Mouse (Mus musculus) monocyte, adult 2 months (primary cell): ENCODE measurements around the gene Nfkbie.

ENCODE experiments used
- DNase-seq, 2 experiments: peaks; one replicate each; pipeline ENCODE4 v3.0.0; 2022; ENCODE audit warnings: low spot score in 2 of 2, low read depth in 1 of 2

Gene Nfkbie

DNA sequence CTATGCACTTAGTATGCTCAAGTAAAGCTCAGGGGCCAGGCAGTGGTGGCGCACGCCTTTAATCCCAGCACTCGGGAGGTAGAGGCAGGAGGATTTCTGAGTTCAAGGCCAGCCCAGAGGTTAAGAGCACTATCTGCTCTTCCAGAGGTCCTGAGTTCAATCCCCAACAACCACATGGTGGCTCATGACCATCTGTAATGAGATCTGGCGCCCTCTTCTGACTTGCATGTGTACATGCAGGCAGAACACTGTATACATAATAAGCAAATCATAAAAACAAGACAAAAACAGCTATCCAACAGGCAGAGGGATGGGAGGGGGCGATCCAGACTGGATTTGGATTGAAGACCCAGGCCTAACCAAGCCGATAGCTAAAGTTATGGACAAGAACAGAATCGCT lies 23.3 kb downstream of the Nfkbie start:
- no peak for DNase-seq

DNA sequence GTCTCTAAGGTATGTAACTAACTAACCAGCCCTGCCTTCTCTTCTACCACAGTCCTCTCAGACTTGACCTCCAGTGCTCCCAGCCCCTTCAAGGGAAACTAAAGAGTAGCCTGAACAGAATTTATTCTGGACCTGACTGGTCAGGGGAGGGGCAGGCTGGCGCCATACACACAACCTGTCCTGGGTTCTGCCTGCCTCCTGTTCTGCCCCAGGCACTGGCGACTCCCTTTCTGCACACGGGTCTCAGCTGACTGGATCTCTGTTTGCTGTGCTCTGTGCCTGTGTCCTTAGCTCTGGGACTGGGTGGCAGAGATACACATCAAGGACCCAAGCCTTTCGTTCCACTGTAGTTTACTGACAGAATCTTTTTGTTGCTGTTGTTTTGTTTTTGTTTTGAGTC lies 24.1 kb downstream of the Nfkbie start:
- no peak for DNase-seq

DNA sequence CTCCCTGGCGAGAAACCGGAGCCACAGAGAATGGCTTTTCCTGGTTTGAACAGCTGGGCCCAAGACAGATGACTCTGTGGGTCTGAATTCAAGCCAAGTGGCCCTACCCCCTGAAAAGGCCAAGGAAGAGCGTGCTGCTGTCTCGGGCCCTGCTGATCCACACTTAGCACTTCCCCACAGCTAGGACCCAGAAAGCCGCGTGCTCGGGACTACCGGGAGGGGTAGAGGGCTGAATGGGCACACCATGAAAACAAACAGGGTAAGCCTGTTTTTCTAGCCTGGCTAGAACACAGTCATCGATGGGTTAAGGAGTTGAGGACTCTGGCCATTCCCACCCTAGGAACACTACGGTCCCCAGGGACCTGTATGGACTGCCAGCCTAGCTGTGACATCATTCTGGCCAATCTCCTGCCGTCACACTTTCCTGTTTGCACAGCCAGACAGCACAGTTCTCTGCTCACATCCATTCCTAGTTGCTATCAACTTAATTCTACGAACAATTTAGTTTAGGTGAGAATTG lies 25.5 kb downstream of the Nfkbie start:
- DNase-seq, result no peak

DNA sequence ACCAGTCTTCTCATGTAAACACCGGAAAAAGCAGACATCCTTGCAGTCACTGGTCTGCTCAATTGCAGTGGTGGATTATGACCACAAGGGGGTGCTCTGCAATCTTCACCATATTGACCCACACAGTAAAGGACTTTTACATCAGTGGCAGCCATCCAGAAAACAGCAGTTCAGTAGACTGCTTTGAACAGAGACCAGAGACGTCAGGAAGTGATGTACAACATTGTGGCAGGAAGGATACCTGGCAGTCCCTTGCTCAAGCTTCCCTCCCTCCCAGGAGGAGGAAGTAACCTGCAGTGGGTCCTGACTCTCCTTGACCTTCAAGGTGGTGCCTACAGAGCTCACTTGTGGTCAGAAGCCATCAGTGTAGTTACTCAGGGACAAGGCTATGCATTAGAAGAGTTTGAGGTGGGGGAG lies 26.1 kb downstream of the Nfkbie start:
- peak in 1 of 2 experiments; percentile 48 for DNase-seq

DNA sequence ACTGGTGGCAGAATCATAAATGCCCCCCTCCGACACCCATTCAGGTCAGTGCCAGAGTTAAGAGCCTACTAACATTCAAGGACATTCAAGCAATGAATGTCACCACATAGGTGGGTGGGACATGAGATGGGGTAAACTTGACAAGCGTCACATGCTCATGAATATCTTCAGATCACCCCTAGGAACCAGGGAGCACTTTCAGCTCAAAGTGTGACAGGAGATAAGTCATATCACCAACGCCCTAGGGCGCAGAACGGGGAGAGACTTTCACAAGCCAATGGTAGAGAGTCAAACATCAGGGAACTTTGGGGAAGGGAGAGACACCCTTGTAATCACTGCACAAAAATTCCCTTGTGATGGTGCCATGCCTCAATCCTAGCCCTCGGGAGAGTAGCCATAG lies 26.7 kb downstream of the Nfkbie start:
- DNase-seq, result no peak

DNA sequence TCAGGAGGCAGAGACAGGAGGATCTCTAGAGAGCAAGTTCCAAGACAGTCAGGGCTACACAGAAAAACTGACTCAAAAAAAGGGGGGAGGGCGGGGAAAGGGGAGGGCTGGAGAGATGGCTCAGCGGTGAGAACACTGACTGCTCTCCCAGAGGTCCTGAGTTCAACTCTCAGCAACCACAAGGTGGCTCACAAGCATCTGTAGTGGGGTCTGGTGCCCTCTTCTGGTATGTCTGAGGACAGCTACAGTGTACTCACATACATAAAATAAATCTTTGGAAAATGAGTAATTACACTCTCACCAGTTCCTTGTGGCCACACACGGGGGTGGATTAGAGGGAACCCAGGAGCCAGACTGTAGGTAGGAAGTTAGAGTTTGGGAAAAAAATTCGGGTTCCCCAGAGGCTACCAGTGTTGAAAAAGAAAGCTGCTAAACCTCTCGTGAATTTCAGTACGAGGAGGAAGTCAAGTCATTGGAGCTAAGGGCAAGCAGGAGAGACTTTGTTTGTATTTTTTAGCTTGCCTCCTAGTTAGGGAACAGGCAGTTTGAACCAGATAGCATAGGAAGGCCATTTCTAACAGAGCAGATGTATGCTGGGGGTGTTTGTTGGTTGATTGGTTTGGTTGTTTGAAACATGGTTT lies 27.3 kb downstream of the Nfkbie start:
- DNase-seq, result no peak

DNA sequence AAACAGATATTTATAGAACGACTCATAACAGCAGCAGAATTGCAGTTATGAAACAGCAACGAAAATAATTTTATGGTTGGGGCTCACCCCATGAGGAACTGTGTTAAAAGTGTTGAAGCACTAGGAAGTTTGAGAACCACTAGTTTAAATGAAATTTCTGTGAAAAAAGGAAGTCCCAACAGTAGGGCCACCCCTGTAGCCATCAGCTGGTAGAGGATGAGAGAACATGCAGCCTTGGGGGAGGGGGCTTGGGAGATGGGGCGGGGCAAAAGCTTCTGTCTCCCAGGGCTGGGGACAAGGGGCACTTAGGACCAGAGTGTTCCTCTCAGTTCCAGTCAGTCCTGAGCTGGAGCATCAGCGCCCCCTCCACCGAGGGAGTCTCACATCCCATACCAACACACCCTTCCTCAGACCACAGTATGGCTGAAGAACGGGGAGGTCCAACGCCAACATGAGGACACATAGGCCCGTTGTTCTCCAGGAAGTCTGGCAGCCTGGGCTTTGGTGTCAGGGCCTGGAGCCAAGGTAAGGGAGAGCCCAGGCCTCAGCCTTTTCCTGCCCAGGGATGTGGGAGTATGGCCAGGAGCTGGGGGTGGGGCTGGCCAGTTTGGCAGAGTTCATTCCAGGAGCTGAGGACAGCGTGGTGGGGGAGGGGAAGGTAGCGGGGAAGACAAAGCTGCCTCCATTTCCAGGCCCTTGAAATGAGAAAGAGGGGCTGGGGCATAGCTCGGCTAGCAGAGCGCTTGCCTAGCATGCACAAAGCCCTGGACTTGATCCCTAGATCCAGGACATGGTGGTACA lies 28.8 kb downstream of the Nfkbie start:
- no peak for DNase-seq

DNA sequence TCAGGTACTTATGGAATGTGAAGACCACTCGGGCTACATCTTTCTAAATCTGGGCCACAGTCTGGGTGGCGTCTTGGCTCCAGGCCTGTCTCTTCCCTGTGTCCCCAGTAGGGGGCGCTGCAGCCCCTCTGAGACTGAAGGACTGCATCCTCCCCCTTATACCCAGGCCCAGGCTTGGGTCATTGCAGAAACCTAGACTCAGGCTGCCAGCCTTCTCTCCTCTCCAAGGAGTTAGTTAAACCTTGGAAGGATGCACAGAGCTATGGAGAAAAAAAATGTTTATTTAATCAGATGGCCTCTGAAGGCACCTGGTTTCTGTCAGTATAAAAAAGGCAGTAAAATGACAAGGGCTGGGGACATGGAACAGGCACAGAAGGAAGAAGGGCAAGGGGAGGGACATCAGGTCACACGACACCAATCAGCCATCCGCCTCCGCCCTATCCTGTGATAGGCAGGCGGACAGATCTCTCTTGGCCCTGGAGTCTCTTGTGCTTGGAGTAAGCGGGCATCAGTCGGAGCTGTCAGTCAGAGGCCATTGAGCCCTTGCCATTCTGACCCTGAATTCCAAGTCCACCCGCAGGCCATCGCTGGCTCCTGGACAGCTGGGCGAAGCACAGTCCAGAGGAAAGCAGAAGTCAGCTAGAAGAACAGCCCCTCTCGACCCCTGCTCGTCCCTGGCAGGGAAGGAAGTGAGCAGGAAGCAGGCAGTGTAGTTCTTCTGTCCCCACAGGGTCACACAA lies 29.6 kb downstream of the Nfkbie start:
- DNase-seq, result peak in 1 of 2 experiments; percentile 50

DNA sequence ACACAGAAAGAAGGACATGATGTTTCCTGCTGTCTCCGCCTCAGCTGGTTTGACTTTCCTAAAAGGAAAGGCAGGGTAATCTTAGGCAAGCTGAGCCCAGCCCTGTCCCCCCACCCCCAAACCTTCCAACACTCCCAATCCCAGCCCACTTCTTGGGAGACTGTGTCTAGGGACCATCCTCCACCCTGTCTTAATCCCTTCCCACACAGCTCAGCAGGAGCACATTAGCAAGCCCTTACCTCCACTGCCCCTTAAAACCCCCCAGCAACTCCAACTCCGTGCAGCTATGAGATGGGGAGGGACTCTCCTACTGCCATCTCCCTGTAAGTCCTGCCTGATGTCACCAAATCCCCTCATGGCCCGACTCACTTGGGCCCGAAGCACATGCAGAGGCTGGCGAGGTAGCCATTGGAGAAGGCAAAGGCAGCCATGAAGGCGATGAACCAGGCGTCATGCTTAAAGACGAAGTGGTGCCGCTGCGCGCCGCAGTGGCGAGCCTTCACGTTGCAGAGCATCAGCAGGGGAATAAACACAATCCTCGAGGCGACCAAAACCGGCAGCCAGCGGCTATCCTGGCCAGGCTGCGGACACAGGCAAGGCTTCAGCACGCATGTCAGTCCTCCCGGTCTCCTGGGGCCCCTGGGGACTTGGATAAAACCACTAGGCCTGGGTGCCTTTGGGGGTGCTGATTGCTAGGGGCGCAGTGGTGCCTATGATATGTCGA lies 30.4 kb downstream of the Nfkbie start:
- no peak for DNase-seq

DNA sequence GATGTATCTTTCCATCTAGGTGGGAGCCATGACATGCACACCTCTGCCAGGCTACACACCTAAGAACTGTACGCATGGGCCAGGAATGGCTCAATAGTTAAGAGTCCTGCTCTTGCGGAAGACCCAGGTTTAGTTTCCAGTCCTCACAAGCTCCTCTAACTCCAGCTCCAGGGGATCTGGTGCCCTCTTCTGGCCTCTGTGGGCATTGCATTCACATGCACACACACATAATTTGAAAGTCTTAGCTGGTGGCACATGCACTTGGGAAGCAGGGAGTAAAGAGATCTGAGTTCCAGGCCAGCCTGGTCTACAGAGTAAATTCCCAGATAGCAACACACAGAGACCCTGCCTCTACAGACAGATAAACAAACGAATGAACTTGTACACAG lies 30.9 kb downstream of the Nfkbie start:
- DNase-seq, result no peak

DNA sequence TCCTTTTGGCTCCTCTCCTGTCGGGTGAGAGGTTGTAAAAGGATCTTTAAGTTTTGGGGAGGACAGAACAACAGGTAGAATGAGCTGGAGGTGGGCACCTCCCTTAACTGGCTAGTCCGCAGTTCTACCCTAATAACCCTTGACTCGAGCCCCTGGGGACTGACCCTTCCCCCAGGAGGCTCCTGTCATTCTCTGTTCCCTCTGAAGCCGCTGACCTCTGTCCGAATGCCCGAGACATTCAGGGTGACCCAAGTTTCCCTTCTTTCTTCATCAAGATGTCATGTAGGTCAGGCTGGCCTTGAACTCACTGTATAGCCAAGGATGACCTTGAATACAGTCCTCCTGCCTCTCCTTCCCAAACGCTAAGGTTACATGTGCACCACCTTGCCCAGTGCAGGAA lies 32.9 kb downstream of the Nfkbie start:
- DNase-seq, result no peak

DNA sequence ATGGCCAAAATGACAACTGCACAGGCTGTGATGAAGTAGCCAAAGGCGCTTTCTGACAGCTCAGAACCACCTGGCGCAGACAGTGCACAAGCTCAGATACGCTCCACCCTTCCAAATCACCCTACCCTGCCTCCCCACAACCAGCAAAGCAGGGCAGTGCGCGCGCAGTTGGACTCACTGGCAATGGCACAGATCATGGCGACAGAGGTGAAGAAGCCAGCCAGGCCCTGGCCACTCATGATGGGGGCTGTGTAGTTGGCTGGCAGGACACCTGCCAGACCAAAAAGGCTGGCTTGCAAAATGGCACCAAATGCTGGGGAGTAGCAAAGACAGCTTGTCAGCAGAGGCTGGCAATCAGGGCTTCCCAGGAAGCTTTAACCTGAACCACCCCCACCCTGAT lies 33.7 kb downstream of the Nfkbie start:
- no peak for DNase-seq

DNA sequence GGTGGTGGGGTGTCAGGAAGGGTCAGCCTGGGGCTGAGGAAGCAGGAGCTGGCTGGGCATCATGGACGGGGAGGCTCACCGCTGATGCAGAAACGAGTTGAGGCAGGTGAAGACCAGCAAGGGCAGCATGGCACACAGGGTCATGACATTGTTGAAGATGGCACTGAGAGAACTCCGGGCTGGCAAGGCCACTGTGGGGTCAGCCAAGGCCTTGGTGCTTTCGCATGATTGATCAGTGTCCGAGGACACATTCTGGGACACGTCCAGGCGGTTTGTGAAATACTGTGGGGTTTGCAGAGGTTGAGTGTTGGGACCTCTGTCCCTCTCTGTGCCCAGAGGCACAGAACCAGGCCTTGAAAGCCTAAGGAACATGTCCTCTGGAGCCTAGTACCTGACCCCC lies 34.3 kb downstream of the Nfkbie start:
- no peak for DNase-seq

DNA sequence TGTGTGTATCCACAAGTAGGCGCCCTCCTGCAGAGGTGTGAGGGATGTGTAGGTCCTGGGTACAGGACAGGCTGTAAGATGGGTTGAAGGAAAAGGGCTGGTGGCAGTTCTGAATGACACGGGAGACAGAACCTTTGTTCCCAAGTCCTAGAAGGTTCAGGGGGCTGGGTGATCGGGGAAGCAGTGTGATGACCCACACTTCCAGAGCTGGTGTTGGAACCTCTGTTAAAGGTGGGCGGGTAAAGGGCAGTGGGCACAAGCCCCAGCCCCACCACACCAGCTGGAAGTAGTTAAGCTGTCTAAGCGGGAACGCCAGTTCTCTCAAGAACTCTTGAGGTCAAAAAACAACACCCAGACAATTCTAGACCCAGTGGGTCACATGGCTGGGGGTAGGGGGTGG lies 34.9 kb downstream of the Nfkbie start:
- no peak for DNase-seq

DNA sequence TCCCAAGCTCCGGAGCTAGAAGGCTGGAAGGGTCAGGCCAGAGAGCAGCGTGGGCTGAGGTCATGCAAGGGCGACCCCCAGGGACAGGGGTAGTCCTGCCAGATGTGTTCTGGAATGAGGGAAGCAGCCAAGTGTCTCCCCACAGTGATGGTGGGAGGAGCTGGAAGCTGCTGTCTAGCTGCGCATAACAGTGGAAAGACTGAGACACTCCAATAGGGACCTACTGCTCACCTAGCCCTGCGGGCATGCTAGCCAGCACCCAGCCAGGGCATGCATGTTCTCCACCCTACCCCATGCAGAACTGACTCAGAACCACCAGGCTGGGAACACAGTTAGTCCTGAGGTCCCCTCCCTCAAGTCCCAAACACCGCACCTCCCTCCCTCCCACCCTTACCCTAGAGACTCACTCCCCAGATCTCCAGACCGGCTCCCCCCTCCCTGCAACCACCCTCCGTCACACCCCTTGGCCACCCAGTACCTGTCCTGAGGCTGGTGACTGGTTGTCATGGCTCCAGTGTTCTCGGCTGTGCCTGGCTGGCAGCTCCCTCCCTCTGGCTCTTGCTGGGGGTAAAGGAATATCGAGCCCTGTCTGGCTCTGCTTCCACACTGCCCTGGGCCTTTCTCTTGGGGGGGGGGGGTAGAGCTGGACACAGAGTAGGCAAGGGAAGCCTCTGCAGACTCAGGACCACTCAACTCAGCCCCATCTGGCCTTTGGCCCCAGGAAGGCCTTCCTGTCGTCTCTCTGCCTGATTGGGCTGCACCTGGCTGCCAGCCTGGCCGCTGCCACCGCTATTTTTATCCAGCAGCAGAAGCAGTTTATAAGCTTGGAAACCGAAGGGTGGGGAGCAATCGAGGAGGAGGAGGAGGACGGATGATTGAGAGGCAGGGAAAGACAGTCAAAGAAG lies 36.5 kb downstream of the Nfkbie start:
- no peak for DNase-seq

DNA sequence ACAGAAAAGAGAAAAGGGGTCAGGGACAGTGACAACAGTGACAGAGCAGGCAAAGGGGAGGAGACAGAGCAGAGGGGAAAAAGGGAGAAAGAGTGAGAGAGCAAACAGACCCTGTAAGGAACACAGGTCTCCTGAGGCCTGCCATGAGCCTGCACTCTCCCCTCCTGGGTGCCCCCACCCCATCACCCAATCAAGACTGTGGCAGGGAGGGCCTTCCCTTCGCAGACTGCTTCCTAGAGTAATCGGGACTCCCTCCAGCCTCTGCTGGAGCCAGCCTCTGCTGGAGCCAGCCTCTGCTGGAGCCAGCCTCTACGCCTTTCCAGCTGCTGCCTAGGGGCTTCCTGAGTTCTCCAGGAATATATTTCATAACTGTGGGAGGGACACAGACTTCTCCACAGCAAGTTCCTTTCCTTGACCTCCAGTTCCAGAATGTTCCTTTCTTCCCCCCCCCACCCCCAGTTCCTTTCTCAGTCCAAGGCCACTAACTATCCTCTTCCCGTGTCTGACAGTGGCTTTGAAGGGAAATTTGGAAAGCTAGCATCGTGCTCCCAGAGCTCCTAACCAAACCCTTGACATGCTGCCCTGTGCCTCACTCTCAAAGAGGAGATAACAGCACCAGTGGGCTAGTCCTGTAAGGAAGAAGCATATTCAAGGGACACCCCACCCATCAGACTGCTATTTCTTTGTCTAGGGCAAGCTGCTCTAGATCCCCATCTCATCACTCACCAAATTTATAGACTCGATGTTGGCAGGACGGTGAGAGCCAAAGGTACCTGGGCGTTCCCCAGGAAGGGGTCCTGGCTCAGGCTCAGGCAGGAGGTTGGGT lies 37.3 kb downstream of the Nfkbie start:
- no peak for DNase-seq

DNA sequence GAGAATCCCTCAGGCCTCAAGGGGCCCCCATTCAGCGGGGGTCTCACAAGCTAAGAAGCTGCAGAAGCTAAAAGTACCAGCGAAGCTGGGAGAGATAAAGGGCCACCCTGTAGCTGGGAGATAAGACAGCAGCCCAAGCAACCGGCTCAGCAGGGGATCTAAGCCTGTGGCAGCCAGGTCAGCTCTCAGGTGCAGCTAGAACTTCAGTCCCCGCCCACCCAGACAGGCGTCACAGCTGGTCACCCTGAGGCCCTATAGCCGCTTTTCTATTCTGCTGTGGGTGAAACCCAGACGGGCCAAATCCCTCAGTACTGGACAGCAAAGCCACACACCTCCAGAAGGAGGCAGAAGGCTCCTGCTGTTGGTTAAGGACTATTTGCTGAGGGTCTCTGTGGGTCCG lies 38.0 kb downstream of the Nfkbie start:
- no peak for DNase-seq

DNA sequence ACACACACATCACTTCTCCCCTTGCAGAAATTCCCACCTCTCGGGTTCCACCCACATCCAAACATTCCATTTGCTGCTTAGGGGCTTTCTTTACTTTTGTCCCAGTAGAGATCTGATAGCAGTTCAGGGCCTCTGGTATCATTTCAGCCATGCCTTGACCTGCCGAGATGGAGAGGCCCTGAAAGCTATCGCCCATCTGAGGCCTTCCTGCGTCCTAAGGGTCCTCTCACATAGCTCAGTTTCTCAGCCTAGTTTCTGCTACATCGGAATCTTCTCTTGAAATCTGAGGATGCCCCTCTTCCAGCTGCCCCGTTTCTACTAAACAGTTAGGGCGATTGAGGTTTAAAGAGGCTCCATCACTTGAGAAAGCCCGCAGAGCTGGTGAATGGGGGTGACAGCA lies 38.7 kb downstream of the Nfkbie start:
- no peak for DNase-seq
